Mouse (Mus musculus) testis, adult 2 months (tissue): ENCODE results near the gene Il6.
"Not testable (repeated sequence)": the region's sequence is repeated elsewhere in the genome, so short reads cannot be mapped to it uniquely, and the experiment has no call there.

Experiments used
- CTCF ChIP-seq: fragments of 200-500 bp; IDR thresholded peaks from 2 replicates; pipeline ENCODE4 v1.5.1; 2012; ENCODE audit warnings: low read depth, mild to moderate bottlenecking, inconsistent platforms, low read length, moderate library complexity; ENCODE audit not compliant: control insufficient read depth, insufficient read depth, insufficient replicate concordance
- POLR2A ChIP-seq: fragments of 200-500 bp; IDR thresholded peaks from 2 replicates; pipeline ENCODE4 v1.6.1; 2012; ENCODE audit warnings: low read depth, mild to moderate bottlenecking, inconsistent platforms, low read length, moderate library complexity; ENCODE audit not compliant: control insufficient read depth

DNA sequence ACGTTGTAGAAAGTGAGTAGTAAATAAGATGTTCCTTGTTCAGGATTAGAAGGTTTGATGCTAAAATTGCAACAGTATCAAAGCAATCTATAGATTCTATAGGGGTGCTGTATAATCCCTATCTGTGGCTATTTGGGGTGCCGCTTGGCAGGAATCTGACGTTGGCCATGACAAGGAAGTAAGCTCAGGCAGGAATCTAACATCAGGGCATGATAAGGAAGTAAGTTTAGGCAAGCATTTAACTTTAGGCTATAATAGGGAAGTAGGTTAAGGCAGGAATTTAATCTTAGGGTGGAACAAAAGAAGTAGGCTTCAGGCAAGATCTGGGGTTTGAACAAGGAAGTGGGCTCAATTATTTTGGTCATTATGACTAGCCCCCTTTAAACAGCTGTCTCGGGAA is 22.9 kb downstream of the Il6 start:
- TF ChIP-seq POLR2A, CTCF: not testable (repeated sequence)
